Comparison of ENCODE assay signal across 8 mouse cellular contexts in genomic region chr8:125012695-125013627, GRCm38 (mm10). TPM values are rescaled to one million over a fixed set of nuclear protein-coding genes. Genes with fewer than 3 reads are reported as not detected.
DNase-seq lines count a peak whose midpoint lies in the region; ATAC-seq lines count a peak whose summit lies in the region.

TSS of gene Tsnax (plus strand) at chr8:125012997.

- peak within 1 kb of the TSS; percentile 92 for H3K9ac ChIP-seq in lung, embryonic 16.5 days (ENCODE audit: low read length)

- DNase-seq in MEL-GATA-1-ER (ENCODE audit: extremely low read depth, low read depth): peak; percentile 61
- DNase-seq in cerebellum, adult 8-10 months: peak; percentile 87
- DNase-seq in forelimb bud, embryonic 11.5 days (ENCODE audit: low read depth, low spot score): peak; percentile 90
- peak; percentile 76 for DNase-seq in layer of hippocampus, adult 9-10 months (ENCODE audit: low spot score)
- peak; percentile 76 for DNase-seq in ovary, postnatal 10 days (ENCODE audit: low spot score)
- DNase-seq in thymus, postnatal 10 days (ENCODE audit: low spot score in 2 of 2): peak; percentile 82 to 83

- peaks cover 3% of the 10 kb centered on the region; the same call in 1 of the 2 replicates for H3K9me3 ChIP-seq in lung, embryonic 16.5 days (ENCODE audit: control insufficient read depth, low read length)

- H3K27ac ChIP-seq in lung, embryonic 16.5 days (ENCODE audit: low read length): peak within 1 kb of the TSS; percentile 76

- no peaks in the 10 kb centered on the region for H3K4me1 ChIP-seq in lung, embryonic 16.5 days (replicated peaks; ENCODE audit: control insufficient read depth, insufficient read depth, low read length)

- H3K4me3 ChIP-seq in lung, embryonic 16.5 days (ENCODE audit: low read length): peak within 1 kb of the TSS; percentile 83

- no peaks in the 10 kb centered on the region for H3K27me3 ChIP-seq in lung, embryonic 16.5 days (ENCODE audit: control insufficient read depth, insufficient read depth, low read depth, low read length)

- WGBS in lung, embryonic 16.5 days: 2% methylated on average over 79 of the region's 84 CpGs

- H3K4me2 ChIP-seq in lung, embryonic 16.5 days (ENCODE audit: low read depth, low read length): peak within 1 kb of the TSS; percentile 64

- peak; percentile 63 to 93 for ATAC-seq in hematopoietic stem cell, adult 5-6 weeks (replicated peaks in 1 of 2; ENCODE audit: insufficient read depth in 1 of 2, low FRiP score in 2 of 2, low TSS enrichment in 1 of 2, low read depth in 1 of 2, poor library complexity in 2 of 2, severe bottlenecking in 2 of 2)
- ATAC-seq in lung, embryonic 16.5 days (ENCODE audit: low read depth): peak; percentile 99

- peaks cover 14% of the 10 kb centered on the region for H3K36me3 ChIP-seq in lung, embryonic 16.5 days (ENCODE audit: control insufficient read depth, insufficient read depth, low read length)

RNA-seq across cellular contexts. Expression of gene Tsnax, which starts in this region (rescaled TPM):
- total RNA-seq in hematopoietic stem cell, adult 5-6 weeks (2017): 63.0 and 71.6 TPM in 2 replicates
- polyA plus RNA-seq in lung, embryonic 16.5 days (2015; fragmentation: Nextera tagmentation; extraction: Ambion mirVana): 108 and 112 TPM in 2 replicates

Comparison
In these comparisons a context has a peak if more than half of its experiments do, and no peak if none do; other contexts are left out.
1. Peak in every context shown above with its lines: DNase-seq, ATAC-seq, H3K4me3 ChIP-seq and H3K27ac ChIP-seq.